Mouse (Mus musculus) heart, embryonic 16.5 days (tissue): ENCODE measurements around the gene Trpm8. TPM values are rescaled to one million over a fixed set of nuclear protein-coding genes. Genes with fewer than 3 reads are reported as not detected.

Experiments used
- ATAC-seq: fragments of 200-750 bp; cut with Nextera tagmentation; replicated peaks from 2 replicates; pipeline ENCODE4 v1.8.0; 2017; ENCODE audit warnings: moderate number of reproducible peaks; ENCODE audit not compliant: insufficient read depth, low FRiP score; ENCODE audit errors: extremely low read depth
- H3K27ac ChIP-seq: fragments of 300-500 bp; sonication (generic); 2 replicates; pipeline ENCODE4 v1.5.1; 2014; ENCODE audit warnings: mild to moderate bottlenecking, low read length, control low read depth, moderate library complexity
- H3K27me3 ChIP-seq: fragments of 300-500 bp; sonication (generic); 2 replicates; pipeline ENCODE4 v1.6.1; 2014; ENCODE audit warnings: low read length, mixed read lengths; ENCODE audit not compliant: control insufficient read depth, insufficient read depth
- H3K36me3 ChIP-seq: fragments of 300-500 bp; sonication (generic); 2 replicates; pipeline ENCODE4 v1.6.1; 2014; ENCODE audit not compliant: control insufficient read depth, insufficient read depth
- H3K4me1 ChIP-seq: fragments of 300-500 bp; sonication (generic); 2 replicates; pipeline ENCODE4 v1.6.1; 2014; ENCODE audit warnings: low read length, mixed read lengths; ENCODE audit not compliant: control insufficient read depth, insufficient read depth
- H3K4me2 ChIP-seq: fragments of 300-500 bp; sonication (generic); 2 replicates; pipeline ENCODE4 v1.6.1; 2014; ENCODE audit warnings: low read depth, mild to moderate bottlenecking, control low read depth, low read length
- H3K4me3 ChIP-seq: fragments of 300-500 bp; sonication (generic); 2 replicates; pipeline ENCODE4 v1.5.1; 2014; ENCODE audit warnings: mild to moderate bottlenecking, control low read depth, low read length
- H3K9ac ChIP-seq: fragments of 300-500 bp; sonication (generic); 2 replicates; pipeline ENCODE4 v1.6.1; 2014; ENCODE audit warnings: low read length, control low read depth
- H3K9me3 ChIP-seq: fragments of 300-500 bp; sonication (generic); replicated peaks from 2 replicates; pipeline ENCODE4 v1.6.1; 2016; ENCODE audit warnings: low read length; ENCODE audit not compliant: control insufficient read depth
- WGBS: fragments of 180-500 bp; shearing (Covaris S2); extraction: QIAGEN DNeasy Blood & Tissue Kit; methylation state at CpG from one replicate; pipeline ENCODE4 v1.1.7; 2014; 5-methylcytosine and 5-hydroxymethylcytosine counted together
- polyA plus RNA-seq: library from polyadenylated mRNA; unstranded; fragments of >200 nt; fragmentation: Nextera tagmentation; extraction: Ambion mirVana; gene quantifications from 2 replicates; pipeline ENCODE4 v1.2.1, GENCODE M21; 2015

Trpm8 gene
- polyA plus RNA-seq, 1 experiment from 2014 or later: not detected

DNA sequence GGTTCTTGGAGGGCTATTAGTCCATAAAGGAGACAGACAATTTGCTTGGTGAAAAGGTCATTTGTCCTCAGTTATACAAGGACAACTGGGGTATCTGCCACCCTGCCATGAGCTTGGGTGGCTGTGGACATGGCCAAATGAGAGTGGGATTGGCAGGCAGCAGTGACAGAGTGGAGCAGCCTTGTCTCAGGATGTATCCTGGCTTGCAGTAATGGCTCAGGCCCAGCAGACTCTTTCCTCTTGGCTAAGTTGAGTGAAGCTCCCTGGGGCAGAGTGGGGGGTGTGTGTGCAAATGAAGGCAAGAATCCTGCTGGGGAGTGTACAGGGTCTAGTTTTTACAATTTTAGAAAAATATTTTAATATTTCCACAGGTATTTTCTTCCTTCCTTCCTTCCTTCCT lies 44.7 kb downstream of the Trpm8 start:
- Histone ChIP-seq H3K27me3 (no peaks in the 10 kb centered on the region), H3K27ac (no peak overlapping the region), H3K9me3 (no peaks in the 10 kb centered on the region), H3K4me1 (no peaks in the 10 kb centered on the region), H3K36me3 (no peaks in the 10 kb centered on the region), H3K4me3 (no peak overlapping the region), H3K9ac (no peak overlapping the region), H3K4me2 (no peak overlapping the region)
- ATAC-seq: no peak

DNA sequence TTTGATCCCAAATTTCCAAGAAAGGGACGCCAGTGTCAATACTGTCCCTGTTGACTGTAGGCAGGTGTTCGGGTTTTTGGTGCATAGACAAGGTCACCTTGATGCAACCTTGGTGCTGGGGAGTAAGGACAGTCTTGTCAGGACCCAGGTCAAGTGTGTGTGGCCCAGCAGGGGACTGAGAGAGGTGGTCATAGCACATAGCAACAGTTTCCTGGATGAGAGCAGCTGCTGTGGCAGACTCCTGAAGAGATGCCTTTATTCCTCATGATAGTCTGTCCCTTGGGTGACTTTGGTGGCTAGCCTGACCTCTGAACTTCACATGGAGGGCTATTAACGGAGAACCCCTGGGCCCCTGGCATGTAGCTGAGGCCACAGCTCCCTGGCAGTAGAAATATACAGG lies 45.6 kb downstream of the Trpm8 start:
- no peak overlapping the region for H3K9ac ChIP-seq
- WGBS: 72% methylated on average over 3 of the region's 3 CpGs
- no peaks in the 10 kb centered on the region for H3K36me3 ChIP-seq
- H3K27ac ChIP-seq: no peak overlapping the region
- no peaks in the 10 kb centered on the region for H3K4me1 ChIP-seq
- no peaks in the 10 kb centered on the region for H3K27me3 ChIP-seq
- no peak overlapping the region for H3K4me2 ChIP-seq
- H3K9me3 ChIP-seq: no peaks in the 10 kb centered on the region
- no peak overlapping the region for H3K4me3 ChIP-seq
- ATAC-seq: no peak

DNA sequence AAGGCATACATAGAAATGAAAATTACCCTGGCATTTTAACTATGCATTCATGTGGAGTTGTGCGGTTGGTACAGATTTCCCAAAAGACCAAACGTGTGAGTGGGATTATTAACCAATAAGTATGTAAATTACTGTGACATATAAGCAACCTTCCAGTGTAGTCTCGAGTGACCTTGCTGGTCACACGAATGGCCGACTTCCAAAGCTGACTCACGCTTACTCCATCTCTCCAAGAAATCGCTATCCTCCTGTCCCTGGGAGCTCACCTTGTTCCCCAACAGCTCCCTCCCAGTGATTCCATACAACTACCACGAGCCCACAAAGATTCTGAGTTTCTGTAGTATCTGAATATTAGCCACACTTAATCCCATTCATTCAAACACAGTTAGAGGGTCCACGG lies 62.0 kb downstream of the Trpm8 start:
- H3K4me2 ChIP-seq: no peak overlapping the region
- H3K27me3 ChIP-seq: no peaks in the 10 kb centered on the region
- no peaks in the 10 kb centered on the region for H3K4me1 ChIP-seq
- no peaks in the 10 kb centered on the region for H3K9me3 ChIP-seq
- WGBS: 79% methylated on average over 9 of the region's 9 CpGs
- no peaks in the 10 kb centered on the region for H3K36me3 ChIP-seq
- H3K9ac ChIP-seq: no peak overlapping the region
- ATAC-seq: no peak
- no peak overlapping the region for H3K4me3 ChIP-seq
- H3K27ac ChIP-seq: no peak overlapping the region

DNA sequence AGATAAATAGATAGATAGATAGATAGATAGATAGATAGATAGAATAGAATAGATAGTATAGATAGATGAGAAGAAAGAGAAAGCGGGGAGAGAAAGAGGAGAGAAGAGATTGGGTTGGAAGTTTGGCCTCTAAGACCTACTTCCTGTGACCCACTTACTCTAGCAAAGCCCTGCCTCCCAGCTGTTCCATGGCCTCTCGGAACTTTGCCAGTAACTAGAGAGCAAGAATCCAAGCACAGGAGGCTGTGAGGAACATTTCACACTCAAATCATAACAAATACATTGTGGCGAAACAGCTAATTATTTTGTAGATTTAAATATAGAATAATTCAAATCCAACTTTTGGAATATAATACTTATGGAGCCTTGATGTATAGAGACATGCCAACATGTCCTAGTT lies 65.2 kb downstream of the Trpm8 start:
- no peak overlapping the region for H3K27ac ChIP-seq
- H3K9ac ChIP-seq: no peak overlapping the region
- H3K4me3 ChIP-seq: no peak overlapping the region
- H3K36me3 ChIP-seq: no peaks in the 10 kb centered on the region
- H3K4me1 ChIP-seq: no peaks in the 10 kb centered on the region
- no peak overlapping the region for H3K4me2 ChIP-seq
- 72% methylated on average over 3 of the region's 3 CpGs for WGBS
- H3K9me3 ChIP-seq: no peaks in the 10 kb centered on the region
- H3K27me3 ChIP-seq: no peaks in the 10 kb centered on the region
- no peak for ATAC-seq

GRCm38 (mm10) chr1:88345580-88345979 lies 68.1 kb downstream of the Trpm8 start:
- H3K27me3 ChIP-seq: no peaks in the 10 kb centered on the region
- no peaks in the 10 kb centered on the region for H3K4me1 ChIP-seq
- no peak overlapping the region for H3K27ac ChIP-seq
- no peak overlapping the region for H3K9ac ChIP-seq
- no peak for ATAC-seq
- 33% methylated on average over 3 of the region's 3 CpGs for WGBS
- no peak overlapping the region for H3K4me2 ChIP-seq
- no peaks in the 10 kb centered on the region for H3K9me3 ChIP-seq
- no peak overlapping the region for H3K4me3 ChIP-seq
- no peaks in the 10 kb centered on the region for H3K36me3 ChIP-seq

DNA sequence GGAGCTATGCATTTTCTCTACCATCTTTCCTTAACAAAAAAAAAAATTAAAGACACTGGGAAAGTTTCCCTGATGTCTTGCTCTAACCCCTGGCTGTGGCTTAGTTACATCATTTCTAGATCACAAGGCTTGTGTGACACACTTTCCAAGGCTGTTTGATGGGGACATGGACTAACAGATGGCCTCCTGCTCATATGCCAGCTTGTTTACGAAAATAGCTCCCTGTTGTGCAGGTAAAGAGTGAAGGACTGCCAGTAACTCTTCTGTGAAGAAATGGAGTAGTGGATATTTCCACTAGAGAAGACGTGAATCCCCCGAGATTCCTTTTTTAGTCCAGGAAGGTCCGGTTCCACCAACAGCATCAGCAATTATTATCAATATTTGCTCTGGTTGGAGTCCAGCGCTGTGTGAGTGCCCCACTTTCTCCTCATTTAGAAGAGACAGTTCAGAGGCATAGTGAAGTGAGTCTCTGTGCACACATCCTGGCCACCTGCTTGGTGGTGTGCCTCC lies 71.1 kb downstream of the Trpm8 start:
- H3K36me3 ChIP-seq: no peaks in the 10 kb centered on the region
- H3K9ac ChIP-seq: no peak overlapping the region
- no peaks in the 10 kb centered on the region for H3K9me3 ChIP-seq
- no peak overlapping the region for H3K4me3 ChIP-seq
- 79% methylated on average over 5 of the region's 5 CpGs for WGBS
- no peaks in the 10 kb centered on the region for H3K4me1 ChIP-seq
- no peaks in the 10 kb centered on the region for H3K27me3 ChIP-seq
- H3K27ac ChIP-seq: no peak overlapping the region
- ATAC-seq: no peak
- H3K4me2 ChIP-seq: no peak overlapping the region

DNA sequence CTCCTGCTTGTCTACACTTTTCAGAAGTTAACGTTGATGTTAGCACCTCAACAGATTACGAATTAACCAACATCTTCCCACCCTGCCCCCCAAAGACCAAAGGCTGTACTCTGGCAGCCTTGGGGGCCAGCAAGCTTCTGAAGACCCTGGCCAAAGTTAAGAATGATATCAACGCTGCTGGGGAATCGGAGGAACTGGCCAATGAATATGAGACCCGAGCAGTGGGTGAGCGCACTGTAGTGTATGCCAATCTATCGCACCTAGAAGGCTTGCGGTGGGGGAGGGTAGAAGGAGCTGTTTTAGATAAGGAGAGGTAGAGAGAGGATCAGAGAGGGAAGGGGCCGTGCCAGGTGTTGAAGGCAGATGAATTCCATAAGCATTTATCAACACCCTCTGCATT lies 73.3 kb downstream of the Trpm8 start:
- Histone ChIP-seq H3K27me3 (peaks cover 2% of the 10 kb centered on the region; the same call in 1 of the 2 replicates), H3K27ac (no peak overlapping the region), H3K4me3 (no peak overlapping the region), H3K36me3 (no peaks in the 10 kb centered on the region), H3K9ac (no peak overlapping the region), H3K4me1 (no peaks in the 10 kb centered on the region), H3K9me3 (no peaks in the 10 kb centered on the region), H3K4me2 (no peak overlapping the region)
- 75% methylated on average over 9 of the region's 9 CpGs for WGBS
- no peak for ATAC-seq

- Histone ChIP-seq H3K4me2 (no peak overlapping the region), H3K9ac (no peak overlapping the region), H3K4me1 (no peaks in the 10 kb centered on the region), H3K4me3 (no peak overlapping the region), H3K27me3 (peaks cover 2% of the 10 kb centered on the region; the same call in 1 of the 2 replicates), H3K9me3 (no peaks in the 10 kb centered on the region), H3K27ac (no peak overlapping the region), H3K36me3 (no peaks in the 10 kb centered on the region)
- ATAC-seq: no peak
- 86% methylated on average over 12 of the region's 12 CpGs for WGBS
Observed at GRCm38 (mm10) chr1:88355025-88355424, 77.6 kb downstream of the Trpm8 start.

- Histone ChIP-seq H3K4me1 (no peaks in the 10 kb centered on the region), H3K4me3 (no peak overlapping the region), H3K36me3 (no peaks in the 10 kb centered on the region), H3K9me3 (no peaks in the 10 kb centered on the region), H3K9ac (no peak overlapping the region), H3K4me2 (no peak overlapping the region), H3K27ac (no peak overlapping the region), H3K27me3 (peaks cover 2% of the 10 kb centered on the region; the same call in 1 of the 2 replicates)
- ATAC-seq: no peak
- WGBS: 85% methylated on average over 3 of the region's 3 CpGs
Observed at GRCm38 (mm10) chr1:88355681-88356080, 78.2 kb downstream of the Trpm8 start.

DNA sequence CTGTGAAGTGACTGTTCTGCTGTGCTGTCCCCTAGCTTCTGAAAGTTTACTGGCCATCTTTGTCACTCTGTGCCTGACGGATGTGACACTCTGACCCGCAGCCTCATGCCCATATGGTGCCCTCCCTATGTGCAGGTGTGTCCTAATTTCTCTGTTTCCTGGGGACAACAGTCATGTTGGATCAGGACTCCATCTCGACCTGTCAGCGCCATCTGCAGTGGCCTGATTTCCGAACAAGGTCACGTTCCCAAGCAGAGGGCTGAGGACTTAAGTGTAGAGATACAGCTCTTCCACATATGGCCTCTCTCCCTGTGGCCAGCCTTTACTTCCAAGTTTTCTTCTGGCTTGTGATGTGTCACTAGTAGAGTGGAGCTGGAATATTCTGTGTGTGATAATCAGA lies 79.2 kb downstream of the Trpm8 start:
- WGBS: 71% methylated on average over 6 of the region's 6 CpGs
- no peak overlapping the region for H3K27ac ChIP-seq
- no peak for ATAC-seq
- no peak overlapping the region for H3K9ac ChIP-seq
- H3K4me3 ChIP-seq: no peak overlapping the region
- peaks cover 2% of the 10 kb centered on the region; the same call in 1 of the 2 replicates for H3K27me3 ChIP-seq
- H3K9me3 ChIP-seq: no peaks in the 10 kb centered on the region
- H3K36me3 ChIP-seq: no peaks in the 10 kb centered on the region
- H3K4me1 ChIP-seq: no peaks in the 10 kb centered on the region
- H3K4me2 ChIP-seq: no peak overlapping the region
